Mouse (Mus musculus) heart, embryonic 12.5 days (tissue): ENCODE results near the gene Cdc20. TPM values are rescaled to one million over a fixed set of nuclear protein-coding genes. Genes with fewer than 3 reads are reported as not detected.

Experiments
- ATAC-seq: fragments of 200-750 bp; cut with Nextera tagmentation; 2 replicates; pipeline ENCODE4 v1.8.0; 2017; ENCODE audit warnings: moderate TSS enrichment, moderate library complexity; ENCODE audit not compliant: insufficient number of reproducible peaks, low FRiP score
- H3K27ac ChIP-seq: fragments of 300-500 bp; sonication (generic); 2 replicates; pipeline ENCODE4 v1.5.1; 2016; ENCODE audit warnings: mild to moderate bottlenecking, moderate library complexity; ENCODE audit not compliant: poor library complexity, severe bottlenecking
- H3K27me3 ChIP-seq: fragments of 300-500 bp; sonication (generic); replicated peaks from 2 replicates; pipeline ENCODE4 v1.6.1; 2016; ENCODE audit warnings: mild to moderate bottlenecking, moderate library complexity
- H3K36me3 ChIP-seq: fragments of 300-500 bp; sonication (generic); 2 replicates; pipeline ENCODE4 v1.6.1; 2016; ENCODE audit warnings: mild to moderate bottlenecking, moderate library complexity
- H3K4me1 ChIP-seq: fragments of 300-500 bp; sonication (generic); replicated peaks from 2 replicates; pipeline ENCODE4 v1.6.1; 2016; ENCODE audit warnings: mild to moderate bottlenecking
- H3K4me2 ChIP-seq: fragments of 300-500 bp; sonication (generic); 2 replicates; pipeline ENCODE4 v1.6.1; 2016; ENCODE audit warnings: mild to moderate bottlenecking, moderate library complexity
- H3K4me3 ChIP-seq: fragments of 300-500 bp; sonication (generic); 2 replicates; pipeline ENCODE4 v1.5.1; 2016; ENCODE audit warnings: mild to moderate bottlenecking
- H3K9ac ChIP-seq: fragments of 300-500 bp; sonication (generic); 2 replicates; pipeline ENCODE4 v1.6.1; 2016; ENCODE audit warnings: mild to moderate bottlenecking, moderate library complexity
- H3K9me3 ChIP-seq: fragments of 300-500 bp; sonication (generic); replicated peaks from 2 replicates; pipeline ENCODE4 v1.6.1; 2016; ENCODE audit warnings: mild to moderate bottlenecking, moderate library complexity
- WGBS: fragments of 180-500 bp; shearing (Covaris S2); methylation state at CpG from one replicate; pipeline ENCODE4 v1.1.7; 2016; 5-methylcytosine and 5-hydroxymethylcytosine counted together
- polyA plus RNA-seq: library from polyadenylated mRNA; unstranded; fragments of >200 nt; fragmentation: Nextera tagmentation; extraction: Ambion mirVana; gene quantifications from 2 replicates; pipeline ENCODE4 v1.2.1, GENCODE M21; 2016

The Cdc20 gene
- polyA plus RNA-seq, 1 experiment from 2014 or later: 157 TPM

- no peaks in the 10 kb centered on the region for H3K9me3 ChIP-seq
- no peak overlapping the region for H3K4me3 ChIP-seq
- H3K27ac ChIP-seq: no peak overlapping the region
- ATAC-seq: no peak
- peaks cover 1% of the 10 kb centered on the region; the same call in 1 of the 2 replicates for H3K27me3 ChIP-seq
- H3K4me2 ChIP-seq: no peak overlapping the region
- peaks cover 5% of the 10 kb centered on the region; the same call in 1 of the 2 replicates for H3K4me1 ChIP-seq
- no peak overlapping the region for H3K9ac ChIP-seq
- WGBS: 75% methylated on average over 10 of the region's 10 CpGs
- no peaks in the 10 kb centered on the region for H3K36me3 ChIP-seq
Observed at GRCm38 (mm10) chr4:118445088-118445487, 7.9 kb upstream of the Cdc20 start.

DNA sequence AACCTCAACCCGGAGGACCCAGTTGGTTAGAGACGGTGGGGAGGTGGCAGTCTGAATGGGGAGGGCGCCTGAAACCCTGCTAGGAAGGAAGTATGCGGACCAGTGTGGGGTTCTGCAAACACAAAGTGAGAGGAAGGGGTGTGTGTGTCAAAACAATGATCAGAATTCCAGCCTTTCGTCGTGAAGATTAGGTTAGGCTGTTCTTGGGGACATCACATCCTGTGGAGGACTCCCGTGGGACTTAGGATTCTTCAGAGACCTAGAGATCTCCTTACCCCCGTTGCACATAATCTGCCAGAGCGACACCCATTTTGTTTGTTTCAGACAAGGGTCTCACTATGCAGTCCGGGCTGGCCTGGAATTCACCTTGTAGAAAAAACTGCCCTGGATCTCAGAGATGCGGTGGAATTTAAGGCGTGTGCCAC lies 689 bp upstream of the Cdc20 start:
- 6% methylated on average over 12 of the region's 12 CpGs for WGBS
- Histone ChIP-seq H3K27me3 (no peaks in the 10 kb centered on the region), H3K27ac (peak overlapping the region; percentile 93), H3K36me3 (peaks cover 29% of the 10 kb centered on the region), H3K4me2 (peak overlapping the region; percentile 83), H3K9ac (peak overlapping the region; percentile 68), H3K4me3 (peak overlapping the region; percentile 78), H3K4me1 (peaks cover 38% of the 10 kb centered on the region), H3K9me3 (no peaks in the 10 kb centered on the region)
- ATAC-seq: peak; percentile 60

DNA sequence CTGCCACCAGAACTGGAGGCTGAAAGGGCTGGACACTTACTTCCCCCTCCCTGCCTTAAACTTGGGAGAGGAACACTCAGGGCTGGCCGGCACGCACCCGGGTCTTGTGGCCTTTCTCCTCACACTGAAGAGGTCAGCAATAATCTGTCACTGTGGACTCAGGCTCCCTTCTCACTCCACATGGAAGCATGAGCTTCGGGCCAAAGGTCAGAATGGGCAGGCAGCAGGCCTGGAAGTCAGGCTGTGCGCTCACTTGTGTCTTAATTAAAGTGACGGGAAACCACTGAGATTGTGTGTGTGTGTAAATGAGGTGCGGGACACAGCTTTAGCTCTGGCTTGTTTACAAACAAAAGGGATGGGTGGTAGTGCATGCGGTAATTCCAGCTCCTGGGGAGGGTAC lies 4.8 kb downstream of the Cdc20 start:
- H3K4me1 ChIP-seq: peaks cover 57% of the 10 kb centered on the region
- 82% methylated on average over 8 of the region's 8 CpGs for WGBS
- peaks cover 60% of the 10 kb centered on the region for H3K36me3 ChIP-seq
- H3K27me3 ChIP-seq: no peaks in the 10 kb centered on the region
- H3K4me2 ChIP-seq: no peak overlapping the region
- ATAC-seq: no peak
- no peak overlapping the region for H3K27ac ChIP-seq
- H3K9ac ChIP-seq: 0 out of 2 replicates have a peak overlapping the region, but pooled peaks have one; percentile 13
- no peaks in the 10 kb centered on the region for H3K9me3 ChIP-seq
- no peak overlapping the region for H3K4me3 ChIP-seq

- Histone ChIP-seq H3K9ac (peak overlapping the region; percentile 34; the same call in 1 of the 2 replicates), H3K4me1 (peaks cover 40% of the 10 kb centered on the region), H3K4me3 (peak overlapping the region; percentile 74), H3K4me2 (peak overlapping the region; percentile 90), H3K9me3 (no peaks in the 10 kb centered on the region), H3K36me3 (peaks cover 46% of the 10 kb centered on the region), H3K27me3 (no peaks in the 10 kb centered on the region), H3K27ac (no peak overlapping the region)
- no peak for ATAC-seq
- 42% methylated on average over 7 of the region's 7 CpGs for WGBS
Observed at GRCm38 (mm10) chr4:118429215-118429895, 7.8 kb downstream of the Cdc20 start.

- peak overlapping the region; percentile 90 for H3K4me2 ChIP-seq
- WGBS: 32% methylated on average over 15 of the region's 15 CpGs
- peaks cover 36% of the 10 kb centered on the region for H3K4me1 ChIP-seq
Observed at GRCm38 (mm10) chr4:118428531-118429214, 8.5 kb downstream of the Cdc20 start.

GRCm38 (mm10) chr4:118427768-118428451 lies 9.2 kb downstream of the Cdc20 start, which contains the start of gene Elovl1:
Gene Elovl1, plus strand, starts transcription at chr4:118428093.
- Histone ChIP-seq H3K4me1 (peaks cover 32% of the 10 kb centered on the region), H3K4me2 (peak within 1 kb of the TSS; percentile 90), H3K27me3 (no peaks in the 10 kb centered on the region), H3K9me3 (no peaks in the 10 kb centered on the region), H3K36me3 (peaks cover 40% of the 10 kb centered on the region), H3K9ac (peak within 1 kb of the TSS; percentile 76), H3K4me3 (peak within 1 kb of the TSS; percentile 74), H3K27ac (peak within 1 kb of the TSS; percentile 89)
- peak; percentile 97 for ATAC-seq
- 0% methylated on average over 28 of the region's 31 CpGs for WGBS

More at GRCm38 (mm10) chr4:118428531-118429214, 8.5 kb downstream of the Cdc20 start:
- Histone ChIP-seq H3K27ac (peak overlapping the region; percentile 89), H3K27me3 (no peaks in the 10 kb centered on the region), H3K36me3 (peaks cover 42% of the 10 kb centered on the region), H3K9me3 (no peaks in the 10 kb centered on the region), H3K4me3 (peak overlapping the region; percentile 74), H3K9ac (peak overlapping the region; percentile 76)
- ATAC-seq: peak; percentile 49

DNA sequence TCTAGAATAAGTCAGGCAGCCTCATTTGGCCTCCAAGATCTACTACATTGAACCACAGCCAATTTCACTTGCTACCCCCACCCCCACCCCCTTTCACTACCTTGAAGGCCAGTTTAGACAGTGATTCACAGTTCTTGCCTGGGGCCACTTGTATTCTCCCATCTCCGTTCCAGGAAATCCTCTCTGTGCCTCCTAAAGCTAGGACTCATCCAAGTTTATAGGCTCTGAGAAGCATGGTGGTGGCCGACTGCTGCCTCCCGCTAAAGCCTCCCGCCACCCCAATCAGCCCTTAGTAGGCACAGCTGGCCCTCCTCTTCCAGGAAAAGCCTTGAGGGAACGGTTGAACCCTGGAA lies 9.8 kb downstream of the Cdc20 start:
- Histone ChIP-seq H3K36me3 (peaks cover 40% of the 10 kb centered on the region), H3K27me3 (no peaks in the 10 kb centered on the region), H3K4me2 (peak overlapping the region; percentile 90), H3K4me3 (peak overlapping the region; percentile 74), H3K27ac (peak overlapping the region; percentile 89), H3K9ac (peak overlapping the region; percentile 76), H3K9me3 (no peaks in the 10 kb centered on the region), H3K4me1 (peaks cover 32% of the 10 kb centered on the region)
- ATAC-seq: no peak; the same call in 1 of the 2 replicates
- 3% methylated on average over 5 of the region's 5 CpGs for WGBS

DNA sequence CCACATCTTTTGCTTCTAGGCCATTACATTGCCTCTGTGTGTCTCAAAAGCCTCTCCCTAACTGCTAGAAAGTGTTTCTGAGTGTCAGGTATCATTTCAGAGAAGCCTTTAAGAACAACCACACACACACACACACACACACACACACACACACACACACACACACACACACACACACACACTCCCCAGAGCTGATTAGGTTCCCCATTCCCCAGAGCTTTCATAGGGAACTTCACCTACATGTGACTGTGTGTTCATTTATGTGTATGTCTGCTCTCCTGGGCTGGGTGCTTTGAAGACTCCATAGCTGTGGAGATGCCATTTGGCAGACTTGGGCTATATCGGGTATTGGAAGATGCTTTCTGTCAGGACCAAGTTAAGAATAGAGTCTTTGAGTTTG lies 11.8 kb downstream of the Cdc20 start:
- H3K4me2 ChIP-seq: no peak overlapping the region
- H3K27ac ChIP-seq: no peak overlapping the region
- no peak overlapping the region for H3K9ac ChIP-seq
- 83% methylated on average over 1 of the region's 1 CpGs for WGBS
- H3K27me3 ChIP-seq: no peaks in the 10 kb centered on the region
- H3K4me3 ChIP-seq: no peak overlapping the region
- H3K4me1 ChIP-seq: peaks cover 31% of the 10 kb centered on the region
- H3K9me3 ChIP-seq: no peaks in the 10 kb centered on the region
- H3K36me3 ChIP-seq: peaks cover 38% of the 10 kb centered on the region
- ATAC-seq: no peak

- ATAC-seq: no peak
- H3K9me3 ChIP-seq: no peaks in the 10 kb centered on the region
- peaks cover 39% of the 10 kb centered on the region for H3K36me3 ChIP-seq
- no peaks in the 10 kb centered on the region for H3K27me3 ChIP-seq
- H3K4me3 ChIP-seq: no peak overlapping the region
- H3K4me1 ChIP-seq: peaks cover 24% of the 10 kb centered on the region
- H3K4me2 ChIP-seq: no peak overlapping the region
- 32% methylated on average over 4 of the region's 4 CpGs for WGBS
- no peak overlapping the region for H3K9ac ChIP-seq
- H3K27ac ChIP-seq: no peak overlapping the region
Observed at GRCm38 (mm10) chr4:118424541-118425160, 12.5 kb downstream of the Cdc20 start.

- 98% methylated on average over 3 of the region's 3 CpGs for WGBS
- Histone ChIP-seq H3K4me2 (no peak overlapping the region), H3K36me3 (peaks cover 64% of the 10 kb centered on the region), H3K4me3 (no peak overlapping the region), H3K27me3 (no peaks in the 10 kb centered on the region), H3K27ac (no peak overlapping the region), H3K9ac (no peak overlapping the region), H3K4me1 (0 out of 2 replicates have a peak, but pooled peaks cover 2% of the 10 kb centered on the region), H3K9me3 (no peaks in the 10 kb centered on the region)
- ATAC-seq: no peak
Observed at GRCm38 (mm10) chr4:118421384-118421783, 15.8 kb downstream of the Cdc20 start.
